Mouse (Mus musculus): ENCODE measurements around the gene Fbxw11. TPM values are rescaled to one million over a fixed set of nuclear protein-coding genes. Genes with fewer than 3 reads are reported as not detected.

Fbxw11 gene
- 59.8 and 65.7 TPM in 2 replicates for polyA plus RNA-seq (2015; fragmentation: Nextera tagmentation; extraction: Ambion mirVana)

- H3K4me2 ChIP-seq (replicated peaks) = peak within 1 kb of the TSS; percentile 82
- peak within 1 kb of the TSS; percentile 88 for H3K4me3 ChIP-seq (replicated peaks)
- peak; percentile 96 for ATAC-seq
- no peaks in the 10 kb centered on the region for H3K36me3 ChIP-seq
- under 1% methylated on average over 64 of the region's 64 CpGs for WGBS
- H3K9ac ChIP-seq = peak within 1 kb of the TSS; percentile 91
- no peaks in the 10 kb centered on the region for H3K9me3 ChIP-seq
- H3K27me3 ChIP-seq (replicated peaks) = no peaks in the 10 kb centered on the region
- peak within 1 kb of the TSS; percentile 98 for H3K27ac ChIP-seq
- 0 out of 2 replicates have a peak, but pooled peaks cover 6% of the 10 kb centered on the region for H3K4me1 ChIP-seq (replicated peaks)
Observed at GRCm38 (mm10) chr11:32642249-32642876, at the start of gene Fbxw11. Gene Fbxw11, plus strand, starts transcription at chr11:32642724.

- ATAC-seq = no peak
- 84% methylated on average over 7 of the region's 7 CpGs for WGBS
- Histone ChIP-seq H3K4me2 (replicated peaks) (no peak overlapping the region), H3K36me3 (no peaks in the 10 kb centered on the region), H3K4me1 (replicated peaks) (peaks cover under 1% of the 10 kb centered on the region; the same call in 1 of the 2 replicates), H3K4me3 (replicated peaks) (no peak overlapping the region), H3K9ac (no peak overlapping the region), H3K27ac (no peak overlapping the region), H3K9me3 (no peaks in the 10 kb centered on the region), H3K27me3 (replicated peaks) (no peaks in the 10 kb centered on the region)
Observed at GRCm38 (mm10) chr11:32593081-32593480, 49.4 kb upstream of the Fbxw11 start.

GRCm38 (mm10) chr11:32594122-32594521 is 48.4 kb upstream of the Fbxw11 start:
- 92% methylated on average over 4 of the region's 4 CpGs for WGBS
- ATAC-seq = no peak
- no peaks in the 10 kb centered on the region for H3K27me3 ChIP-seq (replicated peaks)

GRCm38 (mm10) chr11:32600371-32600770 is 42.2 kb upstream of the Fbxw11 start:
- Histone ChIP-seq H3K4me1 (replicated peaks) (peaks cover 23% of the 10 kb centered on the region), H3K36me3 (no peaks in the 10 kb centered on the region), H3K4me3 (replicated peaks) (no peak overlapping the region), H3K9ac (no peak overlapping the region), H3K27ac (no peak overlapping the region), H3K27me3 (replicated peaks) (no peaks in the 10 kb centered on the region), H3K4me2 (replicated peaks) (no peak overlapping the region), H3K9me3 (no peaks in the 10 kb centered on the region)
- no peak for ATAC-seq
- WGBS = 97% methylated on average over 6 of the region's 6 CpGs

More at GRCm38 (mm10) chr11:32594122-32594521, 48.4 kb upstream of the Fbxw11 start:
- Histone ChIP-seq H3K4me2 (replicated peaks) (no peak overlapping the region), H3K4me3 (replicated peaks) (no peak overlapping the region), H3K27ac (no peak overlapping the region), H3K9me3 (no peaks in the 10 kb centered on the region), H3K4me1 (replicated peaks) (no peaks in the 10 kb centered on the region), H3K9ac (no peak overlapping the region), H3K36me3 (no peaks in the 10 kb centered on the region)

GRCm38 (mm10) chr11:32601528-32602323 is 40.8 kb upstream of the Fbxw11 start:
- WGBS = 39% methylated on average over 12 of the region's 12 CpGs
- Histone ChIP-seq H3K27me3 (replicated peaks) (no peaks in the 10 kb centered on the region), H3K4me1 (replicated peaks) (peaks cover 25% of the 10 kb centered on the region), H3K9ac (no peak overlapping the region), H3K4me2 (replicated peaks) (peak overlapping the region; percentile 32), H3K27ac (0 out of 2 replicates have a peak overlapping the region, but pooled peaks have one; percentile 1), H3K36me3 (no peaks in the 10 kb centered on the region), H3K4me3 (replicated peaks) (no peak overlapping the region), H3K9me3 (no peaks in the 10 kb centered on the region)
- peak; percentile 90 for ATAC-seq

GRCm38 (mm10) chr11:32604663-32605062 is 37.9 kb upstream of the Fbxw11 start:
- no peak overlapping the region for H3K4me3 ChIP-seq (replicated peaks)
- no peak for ATAC-seq

GRCm38 (mm10) chr11:32605131-32605860 is 37.2 kb upstream of the Fbxw11 start:
- H3K9ac ChIP-seq = no peak overlapping the region
- WGBS = 36% methylated on average over 7 of the region's 7 CpGs
- peaks cover 25% of the 10 kb centered on the region for H3K4me1 ChIP-seq (replicated peaks)
- peak; percentile 69 for ATAC-seq
- no peak overlapping the region for H3K4me2 ChIP-seq (replicated peaks)
- H3K27me3 ChIP-seq (replicated peaks) = no peaks in the 10 kb centered on the region
- H3K27ac ChIP-seq = peak overlapping the region; percentile 15
- no peak overlapping the region for H3K4me3 ChIP-seq (replicated peaks)
- H3K9me3 ChIP-seq = no peaks in the 10 kb centered on the region
- H3K36me3 ChIP-seq = no peaks in the 10 kb centered on the region

More at GRCm38 (mm10) chr11:32604663-32605062, 37.9 kb upstream of the Fbxw11 start:
- Histone ChIP-seq H3K4me1 (replicated peaks) (peaks cover 25% of the 10 kb centered on the region), H3K9ac (no peak overlapping the region), H3K36me3 (no peaks in the 10 kb centered on the region), H3K4me2 (replicated peaks) (no peak overlapping the region), H3K27ac (peak overlapping the region; percentile 2), H3K27me3 (replicated peaks) (no peaks in the 10 kb centered on the region), H3K9me3 (no peaks in the 10 kb centered on the region)
- 41% methylated on average over 4 of the region's 4 CpGs for WGBS

- H3K4me2 ChIP-seq (replicated peaks) = no peak overlapping the region
- H3K4me1 ChIP-seq (replicated peaks) = peaks cover 25% of the 10 kb centered on the region
- no peaks in the 10 kb centered on the region for H3K36me3 ChIP-seq
- ATAC-seq = no peak
- 84% methylated on average over 3 of the region's 3 CpGs for WGBS
- no peak overlapping the region for H3K9ac ChIP-seq
- no peak overlapping the region for H3K4me3 ChIP-seq (replicated peaks)
- H3K9me3 ChIP-seq = no peaks in the 10 kb centered on the region
- H3K27me3 ChIP-seq (replicated peaks) = no peaks in the 10 kb centered on the region
- H3K27ac ChIP-seq = no peak overlapping the region
Observed at GRCm38 (mm10) chr11:32605907-32606306, 36.6 kb upstream of the Fbxw11 start.

GRCm38 (mm10) chr11:32607319-32607718 is 35.2 kb upstream of the Fbxw11 start:
- Histone ChIP-seq H3K4me1 (replicated peaks) (peaks cover 16% of the 10 kb centered on the region), H3K27me3 (replicated peaks) (no peaks in the 10 kb centered on the region), H3K36me3 (no peaks in the 10 kb centered on the region), H3K4me3 (replicated peaks) (no peak overlapping the region), H3K9me3 (no peaks in the 10 kb centered on the region), H3K27ac (no peak overlapping the region), H3K9ac (no peak overlapping the region), H3K4me2 (replicated peaks) (no peak overlapping the region)
- no peak for ATAC-seq

- H3K36me3 ChIP-seq = no peaks in the 10 kb centered on the region
- 79% methylated on average over 6 of the region's 6 CpGs for WGBS
- H3K27ac ChIP-seq = no peak overlapping the region
- H3K9ac ChIP-seq = no peak overlapping the region
- H3K4me1 ChIP-seq (replicated peaks) = peaks cover under 1% of the 10 kb centered on the region; the same call in 1 of the 2 replicates
- H3K9me3 ChIP-seq = no peaks in the 10 kb centered on the region
- no peak overlapping the region for H3K4me3 ChIP-seq (replicated peaks)
- no peak for ATAC-seq
- no peak overlapping the region for H3K4me2 ChIP-seq (replicated peaks)
- no peaks in the 10 kb centered on the region for H3K27me3 ChIP-seq (replicated peaks)
Observed at GRCm38 (mm10) chr11:32610616-32611015, 31.9 kb upstream of the Fbxw11 start.

- peaks cover 6% of the 10 kb centered on the region; the same call in 1 of the 2 replicates for H3K4me1 ChIP-seq (replicated peaks)
- no peaks in the 10 kb centered on the region for H3K36me3 ChIP-seq
- H3K9ac ChIP-seq = no peak overlapping the region
- 58% methylated on average over 6 of the region's 6 CpGs for WGBS
- 0 out of 2 replicates have a peak, but pooled peaks have one; percentile 6 for ATAC-seq
- no peak overlapping the region for H3K4me2 ChIP-seq (replicated peaks)
- no peaks in the 10 kb centered on the region for H3K27me3 ChIP-seq (replicated peaks)
- no peaks in the 10 kb centered on the region for H3K9me3 ChIP-seq
- no peak overlapping the region for H3K4me3 ChIP-seq (replicated peaks)
- H3K27ac ChIP-seq = no peak overlapping the region
Observed at GRCm38 (mm10) chr11:32612304-32612703, 30.2 kb upstream of the Fbxw11 start.

GRCm38 (mm10) chr11:32614463-32614862 is 28.1 kb upstream of the Fbxw11 start:
- Histone ChIP-seq H3K9me3 (no peaks in the 10 kb centered on the region), H3K4me1 (replicated peaks) (peaks cover 12% of the 10 kb centered on the region), H3K4me3 (replicated peaks) (no peak overlapping the region), H3K4me2 (replicated peaks) (no peak overlapping the region), H3K9ac (no peak overlapping the region), H3K36me3 (no peaks in the 10 kb centered on the region), H3K27ac (no peak overlapping the region), H3K27me3 (replicated peaks) (no peaks in the 10 kb centered on the region)
- WGBS = 94% methylated on average over 29 of the region's 29 CpGs
- ATAC-seq = no peak
